Mouse (Mus musculus) forebrain, embryonic 13.5 days (tissue): ENCODE measurements around the gene Plekhg1. TPM values are rescaled to one million over a fixed set of nuclear protein-coding genes. Genes with fewer than 3 reads are reported as not detected.

Source experiments
- polyA plus RNA-seq: library from polyadenylated mRNA; unstranded; fragments of >200 nt; fragmentation: Nextera tagmentation; extraction: Ambion mirVana; gene quantifications from 2 replicates; pipeline ENCODE4 v1.2.1, GENCODE M21; 2015

Plekhg1 gene
- polyA plus RNA-seq, 1 experiment from 2014 or later = 4.0 TPM

Other genes starting within 250 kb of the Plekhg1 start
- gene Iyd, start 200.1 kb upstream of the Plekhg1 start, polyA plus RNA-seq = 0.24 and 0.37 TPM in 2 replicates
- gene Mthfd1l, start 232.8 kb downstream of the Plekhg1 start, polyA plus RNA-seq = 5.2 and 6.4 TPM in 2 replicates